Mouse (Mus musculus): Measurements from ENCODE around the gene Pitpnc1. TPM values are rescaled to one million over a fixed set of nuclear protein-coding genes. Genes with fewer than 3 reads are reported as not detected.

The Pitpnc1 gene
- polyA plus RNA-seq, 1 experiment from 2014 or later = 26.8 TPM

- no peak overlapping the region for H3K4me3 ChIP-seq (ENCODE audit: low read depth, low read length)
- H3K4me2 ChIP-seq (replicated peaks; ENCODE audit: low read depth, low read length) = no peak overlapping the region
- no peaks in the 10 kb centered on the region for H3K27me3 ChIP-seq (ENCODE audit: control insufficient read depth, insufficient read depth, low read length)
- H3K9me3 ChIP-seq (ENCODE audit: control insufficient read depth, low read length) = no peaks in the 10 kb centered on the region; the same call in 1 of the 2 replicates
- no peak overlapping the region for H3K9ac ChIP-seq (ENCODE audit: low read depth, low read length)
- H3K27ac ChIP-seq (ENCODE audit: low read depth, low read length) = no peak overlapping the region
- ATAC-seq (ENCODE audit: low FRiP score) = no peak
- no peaks in the 10 kb centered on the region for H3K4me1 ChIP-seq (replicated peaks; ENCODE audit: control insufficient read depth, insufficient read depth, low read length)
- no peak for DNase-seq (ENCODE audit: low spot score)
- 88% methylated on average over 13 of the region's 13 CpGs for WGBS
- H3K36me3 ChIP-seq (ENCODE audit: control insufficient read depth, insufficient read depth, low read length) = no peaks in the 10 kb centered on the region
Measured at GRCm38 (mm10) chr11:107292036-107292435, 178.5 kb downstream of the Pitpnc1 start.

DNA sequence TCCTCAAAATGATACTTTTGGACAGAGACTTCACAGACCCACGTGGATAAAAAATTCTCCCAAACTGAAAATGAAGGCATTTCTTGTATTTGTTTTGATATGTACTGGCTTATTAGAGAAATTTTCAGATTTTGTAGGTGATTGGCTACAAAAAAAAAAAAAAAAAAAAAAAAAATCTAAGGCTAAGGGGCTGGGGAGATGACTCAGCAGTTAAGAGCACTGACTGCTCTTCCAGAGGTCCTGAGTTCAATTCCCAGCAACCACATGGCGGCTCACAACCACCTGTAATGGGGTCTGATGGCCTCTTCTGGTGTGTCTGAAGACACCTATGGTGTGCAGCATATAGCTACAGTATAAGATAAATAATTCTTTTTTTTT is 182.3 kb downstream of the Pitpnc1 start:
- H3K4me1 ChIP-seq (replicated peaks; ENCODE audit: control insufficient read depth, insufficient read depth, low read length) = no peaks in the 10 kb centered on the region
- ATAC-seq (ENCODE audit: low FRiP score) (no peak), DNase-seq (ENCODE audit: low spot score) (no peak)
- no peaks in the 10 kb centered on the region for H3K36me3 ChIP-seq (ENCODE audit: control insufficient read depth, insufficient read depth, low read length)
- H3K4me2 ChIP-seq (replicated peaks; ENCODE audit: low read depth, low read length) = no peak overlapping the region
- no peak overlapping the region for H3K4me3 ChIP-seq (ENCODE audit: low read depth, low read length)
- no peak overlapping the region for H3K9ac ChIP-seq (ENCODE audit: low read depth, low read length)
- H3K9me3 ChIP-seq (ENCODE audit: control insufficient read depth, low read length) = no peaks in the 10 kb centered on the region; the same call in 1 of the 2 replicates
- WGBS = 89% methylated on average over 2 of the region's 2 CpGs
- H3K27me3 ChIP-seq (ENCODE audit: control insufficient read depth, insufficient read depth, low read length) = no peaks in the 10 kb centered on the region
- H3K27ac ChIP-seq (ENCODE audit: low read depth, low read length) = no peak overlapping the region

- no peaks in the 10 kb centered on the region; the same call in 1 of the 2 replicates for H3K9me3 ChIP-seq (ENCODE audit: control insufficient read depth, low read length)
- 91% methylated on average over 11 of the region's 11 CpGs for WGBS
Measured at GRCm38 (mm10) chr11:107287215-107288185, 183.0 kb downstream of the Pitpnc1 start.

DNA sequence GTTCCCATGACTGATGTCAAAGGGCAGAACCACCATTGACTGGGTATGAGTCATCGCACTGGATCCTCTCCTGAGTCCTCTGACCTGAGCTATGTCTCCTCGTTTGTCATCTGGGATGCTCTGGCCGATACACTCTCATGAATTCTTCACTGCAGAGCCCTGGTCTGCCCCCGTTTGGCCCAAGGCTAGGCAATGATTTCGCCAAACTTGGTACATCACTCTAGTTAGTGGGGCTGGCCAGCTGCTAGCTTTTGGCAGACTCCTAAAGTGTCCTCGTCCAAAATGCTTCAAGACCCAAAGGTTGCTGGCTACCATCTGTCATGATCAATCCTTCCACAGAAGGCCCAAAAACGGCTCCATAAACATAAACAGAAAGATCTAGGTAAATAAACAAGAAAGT is 184.8 kb downstream of the Pitpnc1 start:
- no peak overlapping the region for H3K4me3 ChIP-seq (ENCODE audit: low read depth, low read length)
- 72% methylated on average over 7 of the region's 7 CpGs for WGBS
- no peak overlapping the region for H3K4me2 ChIP-seq (replicated peaks; ENCODE audit: low read depth, low read length)

More at GRCm38 (mm10) chr11:107287215-107288185, 183.0 kb downstream of the Pitpnc1 start:
- no peaks in the 10 kb centered on the region for H3K36me3 ChIP-seq (ENCODE audit: control insufficient read depth, insufficient read depth, low read length)
- ATAC-seq (ENCODE audit: low FRiP score) (no peak), DNase-seq (ENCODE audit: low spot score) (no peak)
- H3K4me2 ChIP-seq (replicated peaks; ENCODE audit: low read depth, low read length) = no peak overlapping the region
- no peak overlapping the region for H3K4me3 ChIP-seq (ENCODE audit: low read depth, low read length)
- H3K27me3 ChIP-seq (ENCODE audit: control insufficient read depth, insufficient read depth, low read length) = no peaks in the 10 kb centered on the region
- H3K9ac ChIP-seq (ENCODE audit: low read depth, low read length) = no peak overlapping the region
- H3K27ac ChIP-seq (ENCODE audit: low read depth, low read length) = no peak overlapping the region
- no peaks in the 10 kb centered on the region for H3K4me1 ChIP-seq (replicated peaks; ENCODE audit: control insufficient read depth, insufficient read depth, low read length)

DNA sequence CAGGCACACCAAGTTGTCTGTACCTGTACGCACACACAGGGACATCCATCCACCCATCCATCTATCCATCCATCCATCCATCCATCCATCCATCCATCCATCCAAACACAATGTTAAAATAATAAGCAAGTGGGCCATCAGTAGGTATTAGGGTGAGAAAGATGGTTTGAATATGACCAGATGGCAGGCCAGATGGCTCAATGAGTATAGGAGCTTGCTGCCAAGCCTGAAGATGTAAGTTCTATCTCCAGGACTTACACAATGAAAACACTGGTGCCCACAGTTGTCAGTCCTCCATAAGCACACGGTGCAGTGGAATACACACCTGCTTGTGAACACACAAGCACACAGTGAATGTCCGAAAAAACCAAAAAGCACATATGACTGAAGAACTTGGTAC is 186.9 kb downstream of the Pitpnc1 start:
- no peak overlapping the region for H3K4me3 ChIP-seq (ENCODE audit: low read depth, low read length)
- no peak for DNase-seq (ENCODE audit: low spot score)
- H3K4me1 ChIP-seq (replicated peaks; ENCODE audit: control insufficient read depth, insufficient read depth, low read length) = no peaks in the 10 kb centered on the region
- WGBS = 97% methylated on average over 3 of the region's 3 CpGs
- H3K9me3 ChIP-seq (ENCODE audit: control insufficient read depth, low read length) = no peaks in the 10 kb centered on the region
- ATAC-seq (ENCODE audit: low FRiP score) = no peak
- H3K4me2 ChIP-seq (replicated peaks; ENCODE audit: low read depth, low read length) = no peak overlapping the region
- no peaks in the 10 kb centered on the region for H3K27me3 ChIP-seq (ENCODE audit: control insufficient read depth, insufficient read depth, low read length)
- H3K27ac ChIP-seq (ENCODE audit: low read depth, low read length) = no peak overlapping the region
- no peaks in the 10 kb centered on the region for H3K36me3 ChIP-seq (ENCODE audit: control insufficient read depth, insufficient read depth, low read length)
- no peak overlapping the region for H3K9ac ChIP-seq (ENCODE audit: low read depth, low read length)

More for the DNA sequence above, 184.8 kb downstream of the Pitpnc1 start:
- H3K9ac ChIP-seq (ENCODE audit: low read depth, low read length) = no peak overlapping the region
- H3K9me3 ChIP-seq (ENCODE audit: control insufficient read depth, low read length) = no peaks in the 10 kb centered on the region; the same call in 1 of the 2 replicates
- no peaks in the 10 kb centered on the region for H3K4me1 ChIP-seq (replicated peaks; ENCODE audit: control insufficient read depth, insufficient read depth, low read length)
- H3K27ac ChIP-seq (ENCODE audit: low read depth, low read length) = no peak overlapping the region
- ATAC-seq (ENCODE audit: low FRiP score) (no peak), DNase-seq (ENCODE audit: low spot score) (no peak)
- no peaks in the 10 kb centered on the region for H3K36me3 ChIP-seq (ENCODE audit: control insufficient read depth, insufficient read depth, low read length)
- H3K27me3 ChIP-seq (ENCODE audit: control insufficient read depth, insufficient read depth, low read length) = no peaks in the 10 kb centered on the region

- H3K4me2 ChIP-seq (replicated peaks; ENCODE audit: low read depth, low read length) = no peak overlapping the region
- no peak for ATAC-seq (ENCODE audit: low FRiP score)
- no peak for DNase-seq (ENCODE audit: low spot score)
- no peak overlapping the region for H3K27ac ChIP-seq (ENCODE audit: low read depth, low read length)
- H3K36me3 ChIP-seq (ENCODE audit: control insufficient read depth, insufficient read depth, low read length) = no peaks in the 10 kb centered on the region
- no peaks in the 10 kb centered on the region for H3K9me3 ChIP-seq (ENCODE audit: control insufficient read depth, low read length)
- H3K9ac ChIP-seq (ENCODE audit: low read depth, low read length) = no peak overlapping the region
- H3K4me1 ChIP-seq (replicated peaks; ENCODE audit: control insufficient read depth, insufficient read depth, low read length) = no peaks in the 10 kb centered on the region
- WGBS = 89% methylated on average over 7 of the region's 7 CpGs
- H3K4me3 ChIP-seq (ENCODE audit: low read depth, low read length) = no peak overlapping the region
- H3K27me3 ChIP-seq (ENCODE audit: control insufficient read depth, insufficient read depth, low read length) = no peaks in the 10 kb centered on the region
Measured at GRCm38 (mm10) chr11:107282481-107282880, 188.0 kb downstream of the Pitpnc1 start.

GRCm38 (mm10) chr11:107279258-107279657 is 191.2 kb downstream of the Pitpnc1 start:
- H3K9me3 ChIP-seq (ENCODE audit: control insufficient read depth, low read length) = no peaks in the 10 kb centered on the region
- DNase-seq (ENCODE audit: low spot score) = no peak
- no peaks in the 10 kb centered on the region for H3K36me3 ChIP-seq (ENCODE audit: control insufficient read depth, insufficient read depth, low read length)
- H3K4me2 ChIP-seq (replicated peaks; ENCODE audit: low read depth, low read length) = no peak overlapping the region
- no peak overlapping the region for H3K9ac ChIP-seq (ENCODE audit: low read depth, low read length)
- no peak for ATAC-seq (ENCODE audit: low FRiP score)
- no peaks in the 10 kb centered on the region for H3K4me1 ChIP-seq (replicated peaks; ENCODE audit: control insufficient read depth, insufficient read depth, low read length)
- WGBS = 21% methylated on average over 8 of the region's 8 CpGs
- H3K27ac ChIP-seq (ENCODE audit: low read depth, low read length) = no peak overlapping the region
- H3K27me3 ChIP-seq (ENCODE audit: control insufficient read depth, insufficient read depth, low read length) = no peaks in the 10 kb centered on the region
- no peak overlapping the region for H3K4me3 ChIP-seq (ENCODE audit: low read depth, low read length)

DNA sequence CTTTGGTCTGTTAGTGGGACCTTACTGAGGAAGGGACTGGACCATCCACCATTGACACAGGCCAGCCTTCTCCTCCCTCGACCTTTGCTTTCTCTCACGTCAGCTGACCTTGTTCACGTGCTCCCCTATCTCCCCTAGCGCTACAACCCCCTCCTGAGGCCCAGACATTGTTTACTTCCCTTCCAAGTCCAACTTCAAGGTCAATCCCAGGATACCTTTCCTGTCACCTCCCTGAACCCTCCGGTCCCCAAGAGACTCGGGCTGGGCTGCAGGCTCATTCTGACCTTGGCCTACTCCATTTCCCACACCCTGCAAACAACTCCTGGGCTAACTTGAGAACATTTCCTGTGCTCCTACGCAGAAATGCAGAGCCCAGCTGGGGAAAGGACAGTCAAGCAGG is 193.6 kb downstream of the Pitpnc1 start:
- no peaks in the 10 kb centered on the region for H3K36me3 ChIP-seq (ENCODE audit: control insufficient read depth, insufficient read depth, low read length)
- ATAC-seq (ENCODE audit: low FRiP score) = no peak
- no peak overlapping the region for H3K4me2 ChIP-seq (replicated peaks; ENCODE audit: low read depth, low read length)
- H3K27me3 ChIP-seq (ENCODE audit: control insufficient read depth, insufficient read depth, low read length) = no peaks in the 10 kb centered on the region
- H3K9me3 ChIP-seq (ENCODE audit: control insufficient read depth, low read length) = no peaks in the 10 kb centered on the region
- no peaks in the 10 kb centered on the region for H3K4me1 ChIP-seq (replicated peaks; ENCODE audit: control insufficient read depth, insufficient read depth, low read length)
- H3K9ac ChIP-seq (ENCODE audit: low read depth, low read length) = no peak overlapping the region
- no peak for DNase-seq (ENCODE audit: low spot score)
- H3K27ac ChIP-seq (ENCODE audit: low read depth, low read length) = no peak overlapping the region
- H3K4me3 ChIP-seq (ENCODE audit: low read depth, low read length) = no peak overlapping the region
- 69% methylated on average over 7 of the region's 7 CpGs for WGBS

GRCm38 (mm10) chr11:107276337-107276736 is 194.2 kb downstream of the Pitpnc1 start:
- H3K9ac ChIP-seq (ENCODE audit: low read depth, low read length) = no peak overlapping the region
- no peaks in the 10 kb centered on the region for H3K36me3 ChIP-seq (ENCODE audit: control insufficient read depth, insufficient read depth, low read length)
- ATAC-seq (ENCODE audit: low FRiP score) (no peak), DNase-seq (ENCODE audit: low spot score) (no peak)
- H3K9me3 ChIP-seq (ENCODE audit: control insufficient read depth, low read length) = no peaks in the 10 kb centered on the region
- no peak overlapping the region for H3K4me3 ChIP-seq (ENCODE audit: low read depth, low read length)
- H3K27me3 ChIP-seq (ENCODE audit: control insufficient read depth, insufficient read depth, low read length) = no peaks in the 10 kb centered on the region
- H3K27ac ChIP-seq (ENCODE audit: low read depth, low read length) = no peak overlapping the region
- no peak overlapping the region for H3K4me2 ChIP-seq (replicated peaks; ENCODE audit: low read depth, low read length)
- no peaks in the 10 kb centered on the region for H3K4me1 ChIP-seq (replicated peaks; ENCODE audit: control insufficient read depth, insufficient read depth, low read length)
- WGBS = 60% methylated on average over 3 of the region's 3 CpGs

Data from hindbrain, embryonic 11.5 days (tissue).